15 mouse cellular contexts compared by ENCODE assay signal in the genomic region with DNA sequence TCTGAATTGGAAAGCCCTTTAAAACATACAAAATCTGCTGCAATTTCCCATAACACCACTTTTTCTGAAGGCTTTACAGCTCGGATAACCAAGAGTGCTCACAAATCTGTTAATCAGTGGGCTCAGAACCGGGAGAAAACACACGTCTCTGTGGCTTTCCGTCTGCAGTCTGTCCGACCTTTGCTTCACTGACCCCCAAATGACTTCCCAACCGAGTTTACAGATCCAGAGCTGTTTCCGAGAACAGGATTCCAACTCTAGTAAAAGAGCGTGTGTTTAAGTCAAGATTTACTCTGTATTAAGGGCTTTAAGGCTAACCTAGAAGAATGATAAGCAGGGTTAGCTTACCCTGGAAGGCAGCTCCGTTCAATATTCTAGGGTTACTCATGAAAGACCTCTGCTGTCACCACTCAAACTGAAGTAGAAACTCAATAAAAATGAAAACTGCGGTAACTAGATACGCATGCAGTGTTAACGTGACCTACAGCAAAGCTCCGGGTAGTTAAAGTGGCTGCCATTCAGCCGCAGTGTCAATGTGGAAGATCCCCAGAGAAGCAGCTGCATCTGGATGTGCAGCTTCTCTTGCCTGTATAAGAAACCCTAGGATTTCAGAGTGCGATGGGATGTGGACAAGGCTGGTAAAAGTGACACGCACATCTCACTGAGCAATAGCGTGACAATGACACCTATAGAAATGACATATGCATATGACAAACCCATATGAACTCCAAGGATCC.
A peak's percentile ranks its signal among the peaks of the same experiment; 100 is the strongest.
DNase-seq lines count a peak whose midpoint lies in the region; ATAC-seq and TF ChIP-seq lines count a peak whose summit lies in the region.
"Had no signal": no experiment of that assay in that cellular context is flagged by ENCODE, and none has a peak within 500 bp of the region (broad histone marks: within the 10 kb centered on the region; RNA-seq: fewer than 3 reads in every experiment).

No protein-coding gene starts in this region.

- H3K27me3 ChIP-seq in embryonic facial prominence, embryonic 11.5 days (ENCODE audit: control insufficient read depth, insufficient read depth, low read length) = no peaks in the 10 kb centered on the region
- 0 out of 2 replicates have a peak, but pooled peaks cover 5% of the 10 kb centered on the region for H3K27me3 ChIP-seq in embryonic facial prominence, embryonic 10.5 days (replicated peaks; ENCODE audit: low read depth, poor library complexity, severe bottlenecking)
- H3K27me3 ChIP-seq in lung, embryonic 16.5 days (ENCODE audit: control insufficient read depth, insufficient read depth, low read depth, low read length) = no peaks in the 10 kb centered on the region
- H3K27me3 ChIP-seq: heart, embryonic 15.5 days; hindbrain, embryonic 13.5 days had no signal

- peak; percentile 31 for DNase-seq in embryonic facial prominence, embryonic 11.5 days (ENCODE audit: low spot score)
- DNase-seq in embryonic facial prominence, embryonic 10.5 days (ENCODE audit: low spot score) = no peak
- no peak for DNase-seq in lung, adult 2 months
- DNase-seq in kidney, postnatal 4 days = peak; percentile 17 to 40
- no peak for DNase-seq in gastrocnemius, adult 8-10 months (ENCODE audit: low spot score in 2 of 2)
- no peak for DNase-seq in frontal cortex, postnatal 10 days (ENCODE audit: low spot score in 2 of 2)
- DNase-seq in right cerebral cortex, postnatal 36 days (ENCODE audit: low spot score in 2 of 2) = no peak
- DNase-seq: cerebellum, adult 11-12 months; lung, postnatal 14 days; midbrain, embryonic 14.5 days; right cerebral cortex, postnatal 25 days had no signal

- 48% methylated on average over 17 of the region's 17 CpGs for WGBS in embryonic facial prominence, embryonic 11.5 days
- 63% methylated on average over 17 of the region's 17 CpGs for WGBS in embryonic facial prominence, embryonic 10.5 days
- WGBS in lung, embryonic 16.5 days = 26% methylated on average over 17 of the region's 17 CpGs
- 44% methylated on average over 17 of the region's 17 CpGs for WGBS in lung, adult 2 months

- no peak overlapping the region for H3K27ac ChIP-seq in embryonic facial prominence, embryonic 11.5 days (replicated peaks; ENCODE audit: low read depth, low read length)
- H3K27ac ChIP-seq in embryonic facial prominence, embryonic 10.5 days (replicated peaks) = no peak overlapping the region
- no peak overlapping the region for H3K27ac ChIP-seq in lung, embryonic 16.5 days (ENCODE audit: low read length)
- H3K27ac ChIP-seq: heart, embryonic 15.5 days; hindbrain, embryonic 13.5 days had no signal

- no peaks in the 10 kb centered on the region for H3K36me3 ChIP-seq in embryonic facial prominence, embryonic 11.5 days (replicated peaks; ENCODE audit: control insufficient read depth, insufficient read depth, low read depth, low read length)
- no peaks in the 10 kb centered on the region for H3K36me3 ChIP-seq in embryonic facial prominence, embryonic 10.5 days (replicated peaks)
- no peaks in the 10 kb centered on the region for H3K36me3 ChIP-seq in lung, embryonic 16.5 days (ENCODE audit: control insufficient read depth, insufficient read depth, low read length)
- H3K36me3 ChIP-seq: heart, embryonic 15.5 days; hindbrain, embryonic 13.5 days had no signal

- no peak overlapping the region for H3K4me3 ChIP-seq in embryonic facial prominence, embryonic 11.5 days (ENCODE audit: low read depth, low read length)
- no peak overlapping the region for H3K4me3 ChIP-seq in embryonic facial prominence, embryonic 10.5 days
- no peak overlapping the region for H3K4me3 ChIP-seq in lung, embryonic 16.5 days (ENCODE audit: low read length)
- H3K4me3 ChIP-seq in lung, adult 2 months (replicated peaks; ENCODE audit: extremely low read depth, low read depth, low read length) = no peak overlapping the region
- H3K4me3 ChIP-seq: heart, embryonic 15.5 days; hindbrain, embryonic 13.5 days had no signal

- no peak overlapping the region for H3K9ac ChIP-seq in embryonic facial prominence, embryonic 11.5 days (replicated peaks; ENCODE audit: low read length)
- no peak overlapping the region for H3K9ac ChIP-seq in lung, embryonic 16.5 days (ENCODE audit: low read length)
- H3K9ac ChIP-seq: heart, embryonic 15.5 days; hindbrain, embryonic 13.5 days had no signal

- H3K9me3 ChIP-seq in embryonic facial prominence, embryonic 11.5 days (replicated peaks; ENCODE audit: control insufficient read depth, low read length) = no peaks in the 10 kb centered on the region
- no peaks in the 10 kb centered on the region for H3K9me3 ChIP-seq in embryonic facial prominence, embryonic 10.5 days
- H3K9me3 ChIP-seq in lung, embryonic 16.5 days (ENCODE audit: control insufficient read depth, low read length) = no peaks in the 10 kb centered on the region
- H3K9me3 ChIP-seq: heart, embryonic 15.5 days; hindbrain, embryonic 13.5 days had no signal

- TF ChIP-seq POLR2A in lung, adult 2 months (IDR thresholded peaks at IDR 0.05; ENCODE audit: borderline replicate concordance, extremely low read depth, low read depth, low read length) = no peak

- no peak for TF ChIP-seq CTCF in lung, adult 2 months (IDR thresholded peaks at IDR 0.05; ENCODE audit: insufficient read depth, low read length)

- ATAC-seq in embryonic facial prominence, embryonic 11.5 days (replicated peaks; ENCODE audit: insufficient number of reproducible peaks, low FRiP score, low TSS enrichment, low read depth) = no peak
- no peak for ATAC-seq in lung, embryonic 16.5 days (ENCODE audit: low read depth)
- ATAC-seq: Patski had no signal

- no peaks in the 10 kb centered on the region for H3K4me1 ChIP-seq in embryonic facial prominence, embryonic 11.5 days (ENCODE audit: control insufficient read depth, insufficient read depth, low read length)
- H3K4me1 ChIP-seq in embryonic facial prominence, embryonic 10.5 days = peaks cover 10% of the 10 kb centered on the region
- peaks cover 5% of the 10 kb centered on the region; the same call in 1 of the 2 replicates for H3K4me1 ChIP-seq in lung, embryonic 16.5 days (replicated peaks; ENCODE audit: control insufficient read depth, insufficient read depth, low read length)
- no peaks in the 10 kb centered on the region for H3K4me1 ChIP-seq in lung, adult 2 months (ENCODE audit: control insufficient read depth, insufficient read depth, low read length)
- H3K4me1 ChIP-seq: heart, embryonic 15.5 days; hindbrain, embryonic 13.5 days had no signal

- no peak overlapping the region for H3K4me2 ChIP-seq in embryonic facial prominence, embryonic 11.5 days (ENCODE audit: low read depth, low read length)
- peak overlapping the region; percentile 32 for H3K4me2 ChIP-seq in lung, embryonic 16.5 days (ENCODE audit: low read depth, low read length)
- H3K4me2 ChIP-seq: heart, embryonic 15.5 days; hindbrain, embryonic 13.5 days had no signal

Comparison
In these comparisons a context has a peak if more than half of its experiments do, and no peak if none do; other contexts are left out.
1. DNase-seq: peak in embryonic facial prominence, embryonic 11.5 days (single experiment) and kidney, postnatal 4 days (2 of 2); none in embryonic facial prominence, embryonic 10.5 days (single experiment), lung, adult 2 months (single experiment), gastrocnemius, adult 8-10 months (0 of 2), frontal cortex, postnatal 10 days (0 of 2) and right cerebral cortex, postnatal 36 days (0 of 2).